Mouse (Mus musculus) stomach, embryonic 16.5 days (tissue): ENCODE data around the gene Mmp19. TPM values are rescaled to one million over a fixed set of nuclear protein-coding genes. Genes with fewer than 3 reads are reported as not detected.
"Not testable (repeated sequence)": the region's sequence is repeated elsewhere in the genome, so short reads cannot be mapped to it uniquely, and the experiment has no call there.

Source experiments
- ATAC-seq: fragments of 200-750 bp; cut with Nextera tagmentation; 2 replicates; pipeline ENCODE4 v1.8.0; 2017; ENCODE audit warnings: moderate number of reproducible peaks, moderate TSS enrichment; ENCODE audit not compliant: insufficient read depth, low FRiP score
- H3K27ac ChIP-seq: fragments of 300-500 bp; sonication (generic); 2 replicates; pipeline ENCODE4 v1.5.1; 2014; ENCODE audit warnings: low read length
- H3K27me3 ChIP-seq: fragments of 300-500 bp; sonication (generic); 2 replicates; pipeline ENCODE4 v1.6.1; 2014; ENCODE audit warnings: low read length, control low read depth, mixed read lengths; ENCODE audit not compliant: control insufficient read depth, insufficient read depth
- H3K36me3 ChIP-seq: fragments of 300-500 bp; sonication (generic); 2 replicates; pipeline ENCODE4 v1.6.1; 2014; ENCODE audit warnings: low read length; ENCODE audit not compliant: control insufficient read depth, insufficient read depth
- H3K4me1 ChIP-seq: fragments of 300-500 bp; sonication (generic); 2 replicates; pipeline ENCODE4 v1.6.1; 2014; ENCODE audit warnings: low read length, control low read depth, mixed read lengths; ENCODE audit not compliant: control insufficient read depth, insufficient read depth
- H3K4me2 ChIP-seq: fragments of 300-500 bp; sonication (generic); 2 replicates; pipeline ENCODE4 v1.6.1; 2014; ENCODE audit warnings: low read depth, low read length, mixed read lengths
- H3K4me3 ChIP-seq: fragments of 300-500 bp; sonication (generic); replicated peaks from 2 replicates; pipeline ENCODE4 v1.5.1; 2014; ENCODE audit warnings: mild to moderate bottlenecking, low read length
- H3K9ac ChIP-seq: fragments of 300-500 bp; sonication (generic); 2 replicates; pipeline ENCODE4 v1.6.1; 2014; ENCODE audit warnings: low read length
- H3K9me3 ChIP-seq: fragments of 300-500 bp; sonication (generic); replicated peaks from 2 replicates; pipeline ENCODE4 v1.6.1; 2016; ENCODE audit warnings: low read length, control low read depth; ENCODE audit not compliant: control insufficient read depth
- WGBS: fragments of 180-500 bp; shearing (Covaris S2); extraction: QIAGEN DNeasy Blood & Tissue Kit; methylation state at CpG from one replicate; pipeline ENCODE4 v1.1.7; 2014; 5-methylcytosine and 5-hydroxymethylcytosine counted together
- polyA plus RNA-seq: library from polyadenylated mRNA; unstranded; fragments of >200 nt; fragmentation: Nextera tagmentation; extraction: Ambion mirVana; gene quantifications from 2 replicates; pipeline ENCODE4 v1.2.1, GENCODE M21; 2015

Gene Mmp19
- polyA plus RNA-seq, 1 experiment from 2014 or later, result 2.2 TPM

DNA sequence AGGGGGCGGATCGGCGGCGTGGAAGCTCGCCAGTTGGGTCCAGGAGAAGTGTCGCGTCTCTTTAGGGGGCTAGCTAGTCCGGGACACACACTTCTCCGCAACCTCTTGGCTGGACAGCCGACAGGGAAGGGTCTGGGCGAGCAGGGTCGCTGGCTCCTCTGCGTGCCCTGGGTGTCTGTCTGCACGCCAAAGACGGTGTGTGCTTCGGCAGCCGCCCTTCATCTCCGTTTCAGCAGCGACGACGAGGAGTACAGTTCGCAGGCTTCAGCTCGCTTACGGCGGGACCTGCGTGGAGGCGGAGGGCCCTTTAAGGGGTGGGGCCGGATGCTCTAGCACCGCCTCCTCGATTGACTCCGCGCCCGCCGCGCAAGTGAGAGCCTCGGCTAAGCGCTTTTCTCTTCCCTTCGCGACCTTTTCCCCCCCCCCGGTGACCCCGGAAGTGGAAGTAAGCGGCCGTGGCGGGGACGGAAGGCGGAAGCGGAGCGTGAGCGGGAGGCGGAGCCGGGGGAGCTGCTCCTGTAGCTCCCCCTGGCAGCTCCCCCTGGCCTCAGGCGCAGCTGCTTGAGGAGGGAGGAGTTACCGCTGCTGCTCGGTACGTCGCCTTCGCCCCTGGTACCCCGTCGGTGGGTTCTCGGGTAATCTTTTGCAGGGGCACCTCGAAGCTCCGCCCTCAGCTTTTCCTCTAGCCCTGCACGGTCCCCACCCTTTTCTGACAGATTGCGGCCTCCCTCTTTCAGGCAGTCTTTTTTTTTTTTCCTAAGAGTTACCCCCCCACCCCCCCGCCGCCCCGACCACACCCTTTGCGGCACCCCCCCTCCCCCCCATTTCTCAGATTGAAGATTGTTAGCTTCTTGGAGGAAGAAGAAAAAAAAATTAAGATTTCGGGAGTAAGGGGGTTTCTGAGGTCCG, 14.6 kb downstream of the Mmp19 start:
- H3K9ac ChIP-seq, result peak overlapping the region; percentile 79
- H3K4me1 ChIP-seq, result peaks cover 31% of the 10 kb centered on the region
- under 1% methylated on average over 70 of the region's 70 CpGs for WGBS
- no peaks in the 10 kb centered on the region for H3K36me3 ChIP-seq
- H3K4me2 ChIP-seq, result peak overlapping the region; percentile 83
- H3K4me3 ChIP-seq, result peak overlapping the region; percentile 56
- no peaks in the 10 kb centered on the region for H3K27me3 ChIP-seq
- no peaks in the 10 kb centered on the region for H3K9me3 ChIP-seq
- H3K27ac ChIP-seq, result peak overlapping the region; percentile 96
- ATAC-seq, result peak; percentile 95

DNA sequence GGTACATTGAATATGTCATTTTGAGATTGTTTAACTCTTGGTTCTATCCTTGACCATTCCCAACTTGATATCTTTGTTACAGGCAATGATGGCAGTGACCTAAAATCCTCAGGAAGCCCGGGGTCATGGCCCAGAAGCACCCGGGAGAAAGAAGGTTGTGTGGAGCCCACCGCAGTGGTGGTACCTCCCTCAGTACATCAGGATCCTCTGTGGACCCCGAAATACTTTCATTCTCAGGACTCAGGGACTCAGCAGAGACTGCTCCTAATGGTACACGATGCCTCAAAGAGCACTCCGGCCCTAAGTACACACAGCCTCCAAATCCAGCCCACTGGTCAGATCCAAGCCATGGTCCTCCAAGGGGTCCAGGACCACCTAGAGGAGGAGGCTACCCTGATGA, 15.4 kb downstream of the Mmp19 start:
- peaks cover 31% of the 10 kb centered on the region for H3K4me1 ChIP-seq
- WGBS, result 42% methylated on average over 6 of the region's 6 CpGs

DNA sequence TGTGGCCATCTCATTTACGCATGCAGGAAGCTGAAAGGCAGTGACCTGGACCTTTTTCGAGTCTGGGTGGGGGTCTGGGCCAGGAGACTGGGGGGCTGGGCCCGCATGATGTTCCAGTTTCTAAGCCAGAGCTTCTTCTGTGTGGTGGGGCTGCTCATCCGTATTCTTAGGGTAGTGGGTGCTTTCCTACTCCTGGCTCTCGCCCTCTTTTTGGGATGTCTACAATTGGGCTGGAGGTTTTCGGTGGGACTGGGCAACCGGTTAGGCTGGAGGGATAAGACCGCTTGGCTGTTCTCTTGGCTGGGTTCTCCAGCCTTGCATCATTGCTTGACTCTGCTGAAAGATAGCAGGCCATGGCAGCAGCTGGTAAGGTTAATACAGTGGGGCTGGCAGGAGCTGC, 16.3 kb downstream of the Mmp19 start:
- Histone ChIP-seq H3K9ac (peak overlapping the region; percentile 57), H3K36me3 (no peaks in the 10 kb centered on the region), H3K4me3 (peak overlapping the region; percentile 56), H3K27me3 (no peaks in the 10 kb centered on the region), H3K27ac (no peak overlapping the region), H3K4me2 (peak overlapping the region; percentile 83), H3K4me1 (peaks cover 31% of the 10 kb centered on the region), H3K9me3 (no peaks in the 10 kb centered on the region)
- 86% methylated on average over 8 of the region's 8 CpGs for WGBS
- ATAC-seq, result no peak

More for the DNA sequence above, 15.4 kb downstream of the Mmp19 start:
- H3K9me3 ChIP-seq, result no peaks in the 10 kb centered on the region
- H3K4me2 ChIP-seq, result peak overlapping the region; percentile 83
- peak overlapping the region; percentile 96 for H3K27ac ChIP-seq
- no peaks in the 10 kb centered on the region for H3K27me3 ChIP-seq
- no peak for ATAC-seq
- peak overlapping the region; percentile 79 for H3K9ac ChIP-seq
- no peaks in the 10 kb centered on the region for H3K36me3 ChIP-seq
- H3K4me3 ChIP-seq, result peak overlapping the region; percentile 56

GRCm38 (mm10) chr10:128817033-128817432, 26.3 kb downstream of the Mmp19 start, which contains the start of gene Sarnp:
Gene Sarnp (plus strand): TSS chr10:128817333.
- Histone ChIP-seq H3K4me1 (peaks cover 4% of the 10 kb centered on the region; the same call in 1 of the 2 replicates), H3K27me3 (no peaks in the 10 kb centered on the region), H3K4me2 (no peak within 1 kb of the TSS), H3K4me3 (no peak within 1 kb of the TSS), H3K9ac (no peak within 1 kb of the TSS), H3K36me3 (peaks cover 18% of the 10 kb centered on the region), H3K9me3 (no peaks in the 10 kb centered on the region), H3K27ac (no peak within 1 kb of the TSS)
- no peak for ATAC-seq
- 90% methylated on average over 13 of the region's 13 CpGs for WGBS

DNA sequence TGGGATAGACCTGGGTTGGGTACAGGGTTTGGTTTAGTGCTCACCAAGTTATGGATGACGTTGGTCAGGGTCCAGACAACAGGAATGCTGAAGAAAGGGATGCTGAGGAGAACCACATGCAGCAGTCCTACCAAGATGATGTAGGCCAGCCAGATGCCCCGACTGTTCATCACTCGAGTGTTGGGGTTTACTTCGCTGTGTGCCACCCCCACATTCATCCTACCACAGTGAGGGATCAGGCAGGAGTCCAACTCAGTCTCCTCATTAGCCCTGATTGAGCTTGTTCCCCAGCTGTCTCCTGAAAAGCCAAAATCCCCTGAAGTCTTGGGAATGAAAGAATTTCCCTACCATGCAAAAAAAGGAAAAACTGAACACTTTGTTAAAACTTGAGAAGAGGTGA, 29.5 kb downstream of the Mmp19 start:
- no peak overlapping the region for H3K27ac ChIP-seq
- 83% methylated on average over 4 of the region's 4 CpGs for WGBS

DNA sequence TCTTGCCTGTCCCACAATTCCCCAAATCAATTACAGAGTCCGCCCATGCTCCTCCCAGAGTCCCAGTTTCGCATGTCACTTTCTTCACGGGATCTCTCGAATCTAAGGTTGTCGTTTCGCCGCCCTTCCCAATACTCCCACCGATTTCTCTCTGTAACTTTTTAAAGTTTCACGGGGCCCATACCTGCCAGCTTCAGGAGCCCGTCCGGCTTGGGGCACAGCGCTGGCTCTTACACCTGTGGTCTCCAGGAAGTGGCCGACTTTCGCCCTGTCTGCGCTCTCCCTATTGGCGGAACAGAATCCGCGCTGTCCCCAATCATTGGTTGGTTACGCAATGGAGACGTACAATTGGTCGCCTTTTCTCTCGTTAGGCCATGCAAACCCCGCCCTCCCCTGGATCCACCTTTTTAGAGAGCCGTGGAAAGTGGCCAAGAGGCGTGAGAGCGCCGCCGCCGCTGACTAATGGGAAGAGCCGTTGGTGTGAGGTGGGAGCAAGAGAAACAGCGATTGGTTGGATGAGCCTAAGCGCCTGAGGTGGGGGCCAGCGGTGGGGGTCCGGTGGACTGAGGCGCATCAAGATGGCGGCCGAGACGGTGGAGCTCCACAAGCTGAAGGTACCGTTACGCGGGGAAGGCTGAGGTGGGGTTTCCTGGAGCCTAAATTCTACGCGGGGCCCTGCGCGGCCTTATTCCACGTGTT, 30.8 kb downstream of the Mmp19 start, which contains the start of gene Ormdl2:
Gene Ormdl2 (minus strand): TSS at position 288 of the 699 bp plus-strand sequence.
- under 1% methylated on average over 46 of the region's 46 CpGs for WGBS
- Histone ChIP-seq H3K9me3 (no peaks in the 10 kb centered on the region), H3K9ac (peak within 1 kb of the TSS; percentile 89), H3K4me3 (peak within 1 kb of the TSS; percentile 91), H3K36me3 (peaks cover 6% of the 10 kb centered on the region; the same call in 1 of the 2 replicates), H3K4me1 (peaks cover 6% of the 10 kb centered on the region), H3K27ac (peak within 1 kb of the TSS; percentile 49), H3K27me3 (no peaks in the 10 kb centered on the region), H3K4me2 (peak within 1 kb of the TSS; percentile 89)
- peak; percentile 99 for ATAC-seq

More for the DNA sequence above, 29.5 kb downstream of the Mmp19 start:
- peaks cover 6% of the 10 kb centered on the region for H3K4me1 ChIP-seq
- peak overlapping the region; percentile 66; the same call in 1 of the 2 replicates for H3K4me2 ChIP-seq
- no peaks in the 10 kb centered on the region for H3K9me3 ChIP-seq
- H3K9ac ChIP-seq, result no peak overlapping the region
- no peak overlapping the region for H3K4me3 ChIP-seq
- peaks cover 11% of the 10 kb centered on the region for H3K36me3 ChIP-seq
- no peaks in the 10 kb centered on the region for H3K27me3 ChIP-seq
- ATAC-seq, result no peak

DNA sequence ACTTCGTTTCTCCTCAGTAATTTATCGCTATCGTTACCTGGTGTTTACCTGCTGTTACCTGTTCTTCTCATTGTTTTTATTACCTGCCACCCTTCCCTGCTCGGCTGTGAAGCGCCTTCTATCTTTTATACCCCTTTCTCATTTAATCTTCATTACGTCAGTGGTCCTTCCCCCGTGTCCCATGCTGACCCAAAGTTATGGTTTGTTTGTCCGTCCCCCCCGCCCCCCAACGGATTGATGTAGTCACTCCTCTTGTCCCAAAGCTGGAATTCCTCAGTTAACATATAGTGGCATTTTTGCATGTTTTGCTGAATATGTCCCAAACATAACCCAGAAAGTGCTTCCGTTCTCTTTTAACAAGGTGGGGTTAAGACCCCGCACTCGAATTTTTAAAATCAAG, 31.4 kb downstream of the Mmp19 start:
- peak overlapping the region; percentile 89 for H3K4me2 ChIP-seq
- peak overlapping the region; percentile 91 for H3K4me3 ChIP-seq
- H3K36me3 ChIP-seq, result peaks cover 6% of the 10 kb centered on the region; the same call in 1 of the 2 replicates
- H3K27me3 ChIP-seq, result no peaks in the 10 kb centered on the region
- no peaks in the 10 kb centered on the region for H3K9me3 ChIP-seq
- H3K9ac ChIP-seq, result peak overlapping the region; percentile 89
- H3K4me1 ChIP-seq, result peaks cover 6% of the 10 kb centered on the region
- no peak for ATAC-seq
- peak overlapping the region; percentile 21; the same call in 1 of the 2 replicates for H3K27ac ChIP-seq
- 2% methylated on average over 13 of the region's 13 CpGs for WGBS

GRCm38 (mm10) chr10:128823087-128823486, 32.4 kb downstream of the Mmp19 start:
- H3K4me1 ChIP-seq, H3K9me3 ChIP-seq, H3K36me3 ChIP-seq, H3K9ac ChIP-seq, H3K27me3 ChIP-seq, H3K27ac ChIP-seq, ATAC-seq: not testable (repeated sequence)
- WGBS, result 80% methylated on average over 4 of the region's 4 CpGs
- peak overlapping the region; percentile 91 for H3K4me3 ChIP-seq
- peak overlapping the region; percentile 89 for H3K4me2 ChIP-seq

DNA sequence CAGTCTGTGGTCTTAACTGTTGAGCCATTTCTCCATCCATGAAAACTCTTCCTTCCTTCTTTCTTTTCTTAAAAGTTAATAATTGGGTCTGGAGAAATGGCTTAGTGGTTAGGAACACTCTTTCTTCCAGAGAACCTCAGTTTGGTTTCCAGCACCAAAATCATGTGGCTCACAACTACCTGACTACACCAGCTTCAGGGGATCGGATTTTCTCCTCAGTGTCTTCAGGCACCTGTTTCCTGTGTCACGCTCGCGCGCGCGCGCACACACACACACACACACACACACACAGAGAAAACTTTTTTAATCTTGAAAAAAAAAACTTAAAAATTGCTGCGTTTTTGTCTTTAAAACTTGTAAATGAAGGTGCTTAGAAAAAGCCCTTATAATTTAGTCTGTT, 33.1 kb downstream of the Mmp19 start:
- H3K9ac ChIP-seq, result no peak overlapping the region
- no peak for ATAC-seq
- peaks cover 6% of the 10 kb centered on the region for H3K4me1 ChIP-seq
- 95% methylated on average over 9 of the region's 9 CpGs for WGBS
- no peaks in the 10 kb centered on the region for H3K9me3 ChIP-seq
- H3K4me2 ChIP-seq, result no peak overlapping the region
- H3K27ac ChIP-seq, result no peak overlapping the region
- no peaks in the 10 kb centered on the region; the same call in 1 of the 2 replicates for H3K36me3 ChIP-seq
- H3K27me3 ChIP-seq, result no peaks in the 10 kb centered on the region
- H3K4me3 ChIP-seq, result no peak overlapping the region
